Mouse (Mus musculus): Measurements from ENCODE around the gene Idh2.

- no peak for TF ChIP-seq CTCF (IDR thresholded peaks at IDR 0.05; ENCODE audit: low read depth, low read length)
- TF ChIP-seq POLR2A (IDR thresholded peaks at IDR 0.05; ENCODE audit: insufficient read depth, low read length), result no peak
- TF ChIP-seq EP300 (IDR thresholded peaks at IDR 0.05; ENCODE audit: insufficient read depth, low read depth, low read length), result no peak
These were observed 7.9 kb upstream of the Idh2 start for GRCm38 (mm10) chr7:80123115-80123514.

Measured in ES-Bruce4 (cell line).